Mouse (Mus musculus): ENCODE data around the gene H1foo. TPM values are rescaled to one million over a fixed set of nuclear protein-coding genes. Genes with fewer than 3 reads are reported as not detected.

Gene H1foo
- polyA plus RNA-seq, 1 experiment: not detected

DNA sequence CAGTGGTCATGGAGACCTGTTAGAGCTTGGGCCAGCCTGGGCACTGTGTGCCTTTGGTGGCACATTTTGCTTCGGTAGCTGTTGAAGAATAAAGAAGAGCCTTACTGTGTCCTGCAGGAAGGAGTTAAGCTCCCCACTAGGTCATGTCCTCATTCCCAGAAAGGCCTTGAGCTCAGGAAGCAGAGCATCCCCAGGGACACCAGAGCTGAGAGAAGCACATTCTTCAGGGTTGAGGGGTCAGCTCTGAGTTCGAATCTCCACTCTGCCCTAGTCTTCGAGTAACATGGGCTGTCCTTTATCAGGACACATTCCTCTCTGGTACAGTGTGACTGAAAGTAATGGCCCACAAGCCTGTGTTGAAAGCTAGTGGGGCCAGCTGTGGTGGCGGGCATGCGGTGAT, 24.9 kb upstream of the H1foo start:
- Histone ChIP-seq H3K27ac (ENCODE audit: insufficient read depth, low read length) (no peak overlapping the region), H3K4me3 (ENCODE audit: insufficient read depth, low read length) (no peak overlapping the region)
- TF ChIP-seq POLR2A (IDR thresholded peaks at IDR 0.05; ENCODE audit: extremely low read depth, insufficient read depth, low read length) (no peak), CTCF (IDR thresholded peaks at IDR 0.05; ENCODE audit: extremely low read depth, insufficient read depth, low read length) (no peak)

DNA sequence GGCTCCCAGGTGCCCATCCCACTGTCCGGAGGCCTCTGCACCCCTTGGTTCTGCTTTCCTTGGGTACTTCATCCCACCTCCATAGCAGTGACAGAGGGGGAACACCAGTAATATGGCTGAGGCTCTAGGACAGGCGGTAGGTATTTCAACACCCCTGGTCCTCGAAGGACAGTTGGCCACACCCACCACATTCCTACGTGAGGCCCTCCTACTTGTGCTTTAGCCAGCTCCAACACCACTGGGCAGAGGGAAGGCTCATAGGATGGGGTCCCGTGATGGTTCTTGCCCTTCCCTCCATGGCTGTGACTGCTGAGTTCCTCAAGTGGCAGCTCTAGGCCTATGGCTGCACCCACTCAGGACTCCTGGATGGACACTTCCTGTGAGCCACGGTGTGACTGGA, 19.9 kb upstream of the H1foo start:
- Histone ChIP-seq H3K4me3 (ENCODE audit: insufficient read depth, low read length) (no peak overlapping the region), H3K4me1 (ENCODE audit: control insufficient read depth, insufficient read depth, low read length) (no peaks in the 10 kb centered on the region; the same call in none of the 2 replicates), H3K27ac (ENCODE audit: insufficient read depth, low read length) (no peak overlapping the region)
- TF ChIP-seq POLR2A (IDR thresholded peaks at IDR 0.05; ENCODE audit: extremely low read depth, insufficient read depth, low read length) (no peak), CTCF (IDR thresholded peaks at IDR 0.05; ENCODE audit: extremely low read depth, insufficient read depth, low read length) (no peak)

More for the DNA sequence above, 24.9 kb upstream of the H1foo start:
- peaks cover 7% of the 10 kb centered on the region for H3K4me1 ChIP-seq (ENCODE audit: control insufficient read depth, insufficient read depth, low read length)

DNA sequence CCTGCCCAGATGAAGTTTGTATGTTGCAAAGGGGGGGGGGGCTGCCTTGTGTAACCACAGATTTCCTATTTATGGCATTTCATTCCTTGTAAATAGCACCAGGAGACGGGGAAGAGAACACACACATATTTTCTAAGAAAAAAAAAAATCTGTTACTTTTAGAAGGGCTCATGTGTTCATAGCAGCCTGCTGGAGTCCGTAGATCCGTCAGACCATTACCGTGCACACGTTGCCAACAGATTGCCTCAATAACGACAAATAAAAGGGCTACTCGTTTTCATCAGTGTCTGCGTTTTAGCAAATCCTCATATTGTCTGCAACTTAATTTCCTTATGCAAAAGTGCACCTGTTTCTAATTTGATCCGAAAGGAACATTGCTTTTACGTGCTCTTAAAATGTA, 18.3 kb upstream of the H1foo start:
- H3K27ac ChIP-seq (ENCODE audit: insufficient read depth, low read length): no peak overlapping the region

DNA sequence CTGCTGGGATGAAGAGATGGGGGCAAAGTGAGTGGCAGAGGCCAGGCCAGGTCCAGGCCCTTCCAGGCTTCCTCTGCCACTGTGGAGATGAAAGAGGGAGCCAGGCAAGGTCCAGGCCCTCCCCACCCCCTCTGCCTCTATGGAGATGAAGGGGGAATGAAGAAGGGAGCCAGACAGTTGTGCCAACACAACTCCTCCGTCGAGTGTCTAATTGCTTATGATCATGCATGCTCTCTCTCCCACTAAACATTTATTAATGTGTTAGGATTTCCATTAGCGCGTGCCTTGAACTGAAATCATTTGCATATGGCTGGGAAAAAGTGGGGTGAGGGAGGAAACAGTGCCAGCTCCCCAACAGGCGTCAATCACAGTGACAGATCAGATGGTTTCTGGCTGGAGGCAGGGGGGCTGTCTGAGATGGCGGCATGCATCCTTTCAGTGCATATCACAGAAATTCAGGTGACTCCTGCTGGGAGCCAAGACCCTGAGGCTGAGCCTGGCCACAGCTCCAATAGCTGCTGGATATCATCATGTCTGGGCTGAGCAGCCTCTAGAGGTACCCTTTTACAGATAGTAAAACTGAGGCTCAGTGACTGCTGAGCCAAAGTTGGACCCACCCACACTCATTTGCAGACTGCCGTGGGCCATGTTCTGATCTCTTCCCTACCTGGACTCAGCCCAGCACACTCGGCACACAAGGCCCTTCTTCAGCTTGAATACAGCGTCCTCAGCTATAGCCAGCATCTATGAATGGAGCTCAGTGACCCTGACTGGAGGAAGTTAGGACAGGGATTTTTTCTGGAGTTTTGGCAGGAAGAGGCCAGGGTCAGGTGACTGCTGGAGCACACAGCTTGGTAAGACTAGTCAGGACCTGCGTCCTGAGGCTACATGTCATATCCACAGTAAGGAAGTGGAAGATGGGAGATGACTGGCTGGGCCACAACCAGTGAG, 17.2 kb upstream of the H1foo start:
- Histone ChIP-seq H3K4me1 (ENCODE audit: control insufficient read depth, insufficient read depth, low read length) (no peaks in the 10 kb centered on the region; the same call in none of the 2 replicates), H3K27ac (ENCODE audit: insufficient read depth, low read length) (no peak overlapping the region), H3K4me3 (ENCODE audit: insufficient read depth, low read length) (no peak overlapping the region)
- TF ChIP-seq CTCF (IDR thresholded peaks at IDR 0.05; ENCODE audit: extremely low read depth, insufficient read depth, low read length): no peak
- no peak for TF ChIP-seq POLR2A (IDR thresholded peaks at IDR 0.05; ENCODE audit: extremely low read depth, insufficient read depth, low read length)

More for the DNA sequence above, 18.3 kb upstream of the H1foo start:
- Histone ChIP-seq H3K4me3 (ENCODE audit: insufficient read depth, low read length) (no peak overlapping the region), H3K4me1 (ENCODE audit: control insufficient read depth, insufficient read depth, low read length) (no peaks in the 10 kb centered on the region; the same call in none of the 2 replicates)
- TF ChIP-seq POLR2A (IDR thresholded peaks at IDR 0.05; ENCODE audit: extremely low read depth, insufficient read depth, low read length): no peak
- no peak for TF ChIP-seq CTCF (IDR thresholded peaks at IDR 0.05; ENCODE audit: extremely low read depth, insufficient read depth, low read length)

DNA sequence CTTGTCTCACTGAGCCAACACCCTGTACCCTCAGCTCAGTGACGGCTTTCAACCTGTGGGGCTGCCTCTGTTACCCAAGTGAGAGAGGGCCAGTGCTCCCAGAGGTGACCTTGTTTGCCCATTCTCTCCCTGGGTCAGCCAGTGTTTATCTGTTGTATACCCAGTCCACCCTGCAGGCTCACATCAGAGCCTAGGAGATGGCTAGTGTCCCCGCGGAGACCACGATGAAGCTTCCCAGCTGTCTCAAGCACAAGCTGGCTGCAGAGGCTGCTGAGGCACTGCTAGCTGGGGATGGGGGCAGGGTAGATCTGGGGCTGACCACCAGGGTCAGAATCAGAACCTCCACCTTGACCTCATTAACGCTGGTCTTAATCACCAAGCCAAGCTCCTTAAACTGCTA, 14.7 kb upstream of the H1foo start:
- no peak overlapping the region for H3K4me3 ChIP-seq (ENCODE audit: insufficient read depth, low read length)
- TF ChIP-seq POLR2A (IDR thresholded peaks at IDR 0.05; ENCODE audit: extremely low read depth, insufficient read depth, low read length): no peak
- TF ChIP-seq CTCF (IDR thresholded peaks at IDR 0.05; ENCODE audit: extremely low read depth, insufficient read depth, low read length): no peak
- H3K27ac ChIP-seq (ENCODE audit: insufficient read depth, low read length): no peak overlapping the region
- no peaks in the 10 kb centered on the region; the same call in none of the 2 replicates for H3K4me1 ChIP-seq (ENCODE audit: control insufficient read depth, insufficient read depth, low read length)

DNA sequence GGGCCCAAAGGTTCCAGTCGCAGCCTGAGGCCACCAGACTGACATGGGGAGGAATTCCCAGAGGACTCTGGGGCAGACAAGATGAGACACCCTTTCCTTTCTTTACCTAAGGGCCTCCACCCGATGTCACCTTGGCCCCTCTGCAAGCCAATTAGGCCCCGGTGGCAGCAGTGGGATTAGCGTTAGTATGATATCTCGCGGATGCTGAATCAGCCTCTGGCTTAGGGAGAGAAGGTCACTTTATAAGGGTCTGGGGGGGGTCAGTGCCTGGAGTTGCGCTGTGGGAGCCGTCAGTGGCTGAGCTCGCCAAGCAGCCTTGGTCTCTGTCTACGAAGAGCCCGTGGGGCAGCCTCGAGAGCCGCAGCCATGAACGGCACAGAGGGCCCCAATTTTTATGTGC, 13.1 kb upstream of the H1foo start, which contains the start of gene Rho:
TSS of gene Rho (plus strand) at position 110 of the 400 bp plus-strand sequence.
- no peaks in the 10 kb centered on the region; the same call in 1 of the 2 replicates for H3K4me1 ChIP-seq (ENCODE audit: control insufficient read depth, insufficient read depth, low read length)
- H3K27ac ChIP-seq (ENCODE audit: insufficient read depth, low read length): no peak within 1 kb of the TSS
- TF ChIP-seq CTCF (IDR thresholded peaks at IDR 0.05; ENCODE audit: extremely low read depth, insufficient read depth, low read length): no peak
- TF ChIP-seq POLR2A (IDR thresholded peaks at IDR 0.05; ENCODE audit: extremely low read depth, insufficient read depth, low read length): no peak
- no peak within 1 kb of the TSS for H3K4me3 ChIP-seq (ENCODE audit: insufficient read depth, low read length)

DNA sequence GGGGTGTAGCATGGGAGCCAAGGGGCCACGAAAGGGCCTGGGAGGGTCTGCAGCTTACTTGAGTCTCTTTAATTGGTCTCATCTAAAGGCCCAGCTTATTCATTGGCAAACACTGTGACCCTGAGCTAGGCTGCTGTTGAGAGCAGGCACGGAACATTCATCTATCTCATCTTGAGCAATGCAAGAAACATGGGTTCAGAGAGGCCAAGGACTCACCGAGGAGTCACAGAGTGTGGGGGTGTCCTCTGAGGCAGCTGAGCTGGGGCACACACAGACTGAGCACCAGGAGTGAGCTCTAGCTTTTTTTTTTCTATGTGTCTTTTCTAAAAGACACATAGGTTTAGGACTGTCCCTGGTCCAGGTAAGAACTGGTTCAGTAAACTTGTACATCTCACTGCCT, 12.3 kb upstream of the H1foo start:
- Histone ChIP-seq H3K4me3 (ENCODE audit: insufficient read depth, low read length) (no peak overlapping the region), H3K27ac (ENCODE audit: insufficient read depth, low read length) (no peak overlapping the region), H3K4me1 (ENCODE audit: control insufficient read depth, insufficient read depth, low read length) (no peaks in the 10 kb centered on the region)
- TF ChIP-seq POLR2A (IDR thresholded peaks at IDR 0.05; ENCODE audit: extremely low read depth, insufficient read depth, low read length) (no peak), CTCF (IDR thresholded peaks at IDR 0.05; ENCODE audit: extremely low read depth, insufficient read depth, low read length) (no peak)

DNA sequence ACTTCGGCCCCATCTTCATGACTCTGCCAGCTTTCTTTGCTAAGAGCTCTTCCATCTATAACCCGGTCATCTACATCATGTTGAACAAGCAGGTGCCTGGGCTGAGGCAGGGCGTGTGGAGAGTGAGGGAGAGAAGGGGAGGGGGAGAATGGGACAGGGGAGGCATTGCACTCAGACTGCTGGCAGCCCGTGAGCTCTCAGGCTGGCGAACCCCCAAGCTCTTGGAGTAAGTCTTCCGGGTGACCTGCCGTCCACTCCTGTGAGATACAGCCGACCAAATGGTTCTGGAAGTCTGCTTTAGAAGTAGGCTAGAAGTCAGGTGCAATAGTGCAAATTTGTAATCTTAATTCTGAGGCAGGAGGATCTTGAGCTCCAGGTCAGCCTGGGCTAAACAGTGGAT, 9.2 kb upstream of the H1foo start:
- Histone ChIP-seq H3K4me3 (ENCODE audit: insufficient read depth, low read length) (no peak overlapping the region), H3K27ac (ENCODE audit: insufficient read depth, low read length) (no peak overlapping the region), H3K4me1 (ENCODE audit: control insufficient read depth, insufficient read depth, low read length) (no peaks in the 10 kb centered on the region)
- TF ChIP-seq POLR2A (IDR thresholded peaks at IDR 0.05; ENCODE audit: extremely low read depth, insufficient read depth, low read length): no peak
- TF ChIP-seq CTCF (IDR thresholded peaks at IDR 0.05; ENCODE audit: extremely low read depth, insufficient read depth, low read length): no peak

DNA sequence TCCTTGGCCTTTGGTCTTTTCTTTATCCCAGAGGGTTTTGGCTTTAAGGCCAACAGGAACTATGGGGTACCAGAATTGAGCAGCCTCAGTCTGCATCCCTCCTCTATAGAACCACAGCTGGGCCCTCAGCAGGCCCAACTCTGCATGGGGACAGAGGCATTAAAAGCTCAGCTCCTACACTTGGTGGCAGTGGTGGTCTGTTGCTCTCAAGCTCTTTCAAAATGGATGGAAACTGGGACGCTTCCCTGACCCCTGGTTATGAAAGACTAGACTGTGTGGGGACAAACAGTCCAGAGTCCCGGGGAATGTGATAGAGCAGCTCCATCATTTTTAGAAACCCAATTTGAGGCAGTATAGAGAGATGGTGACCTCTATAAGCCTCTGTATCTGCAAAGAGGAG, 6.7 kb upstream of the H1foo start:
- no peaks in the 10 kb centered on the region for H3K4me1 ChIP-seq (ENCODE audit: control insufficient read depth, insufficient read depth, low read length)
- no peak overlapping the region for H3K27ac ChIP-seq (ENCODE audit: insufficient read depth, low read length)
- TF ChIP-seq POLR2A (IDR thresholded peaks at IDR 0.05; ENCODE audit: extremely low read depth, insufficient read depth, low read length): no peak
- H3K4me3 ChIP-seq (ENCODE audit: insufficient read depth, low read length): no peak overlapping the region

DNA sequence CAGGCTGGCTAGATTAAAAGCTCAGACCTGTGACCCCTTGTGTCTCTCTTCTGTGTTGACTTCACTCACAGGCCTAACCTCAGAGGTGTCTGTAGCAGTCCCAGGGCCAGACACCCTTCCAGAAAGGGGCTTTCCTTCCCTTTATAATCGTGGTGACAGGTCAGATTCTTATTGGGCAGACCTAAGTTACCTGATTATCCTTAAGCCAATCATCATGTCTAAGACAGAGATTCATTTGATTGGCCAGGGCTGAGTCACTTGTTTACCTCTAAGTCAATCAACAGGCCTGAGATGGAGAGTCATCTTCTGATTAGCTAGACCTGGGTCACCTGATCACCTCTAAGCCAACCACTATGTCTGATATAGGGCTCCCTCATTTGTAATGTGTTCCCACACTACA, 5.9 kb upstream of the H1foo start:
- Histone ChIP-seq H3K4me3 (ENCODE audit: insufficient read depth, low read length) (no peak overlapping the region), H3K4me1 (ENCODE audit: control insufficient read depth, insufficient read depth, low read length) (no peaks in the 10 kb centered on the region), H3K27ac (ENCODE audit: insufficient read depth, low read length) (no peak overlapping the region)
- no peak for TF ChIP-seq POLR2A (IDR thresholded peaks at IDR 0.05; ENCODE audit: extremely low read depth, insufficient read depth, low read length)
- no peak for TF ChIP-seq CTCF (IDR thresholded peaks at IDR 0.05; ENCODE audit: extremely low read depth, insufficient read depth, low read length)
